ENCODE assay signal across 11 mouse cellular contexts in genomic region chr7:24572455-24572854, GRCm38 (mm10). TPM values are rescaled to one million over a fixed set of nuclear protein-coding genes. Genes with fewer than 3 reads are reported as not detected.
DNase-seq lines count a peak whose midpoint lies in the region; TF ChIP-seq lines count a peak whose summit lies in the region.
"Had no signal": no experiment of that assay in that cellular context is flagged by ENCODE, and none has a peak within 500 bp of the region (broad histone marks: within the 10 kb centered on the region; RNA-seq: fewer than 3 reads in every experiment).

No protein-coding gene starts in this region.

- no peak for TF ChIP-seq POLR2A in kidney, adult 2 months (IDR thresholded peaks at IDR 0.05; ENCODE audit: low read depth, low read length)
- no peak for TF ChIP-seq POLR2A in spleen, adult 2 months (IDR thresholded peaks at IDR 0.05; ENCODE audit: low read depth, low read length)

- no peak overlapping the region for H3K27ac ChIP-seq in kidney, adult 2 months (ENCODE audit: insufficient read depth, low read depth, low read length)
- H3K27ac ChIP-seq in spleen, adult 2 months (ENCODE audit: insufficient read depth, low read length): no peak overlapping the region
- H3K27ac ChIP-seq: limb, embryonic 12.5 days had no signal

- H3K36me3 ChIP-seq in kidney, adult 2 months (ENCODE audit: control insufficient read depth, insufficient read depth, low read length): no peaks in the 10 kb centered on the region
- H3K36me3 ChIP-seq in spleen, adult 2 months (ENCODE audit: control insufficient read depth, insufficient read depth, low read length): peaks cover 7% of the 10 kb centered on the region

- no peaks in the 10 kb centered on the region for H3K27me3 ChIP-seq in kidney, adult 2 months (replicated peaks; ENCODE audit: control insufficient read depth, insufficient read depth, low read length)
- no peaks in the 10 kb centered on the region for H3K27me3 ChIP-seq in spleen, adult 2 months (ENCODE audit: control insufficient read depth, insufficient read depth, low read length)
- H3K27me3 ChIP-seq: limb, embryonic 12.5 days had no signal

- peak; percentile 19 for DNase-seq in kidney, adult 2 months
- no peak for DNase-seq in kidney, postnatal 10 days
- no peak for DNase-seq in spleen, adult 2 months (ENCODE audit: low read depth in 1 of 2, low spot score in 2 of 2)
- no peak for DNase-seq in spleen, adult 18-20 months
- peak; percentile 65 for DNase-seq in embryo, embryonic 10.5 days (ENCODE audit: low spot score)
- DNase-seq in cerebellum, postnatal 10 days: no peak
- no peak for DNase-seq in adrenal gland, postnatal 4 days (ENCODE audit: low spot score in 2 of 2)
- no peak for DNase-seq in lung, postnatal 36 days

- no peak overlapping the region for H3K4me3 ChIP-seq in kidney, adult 2 months (ENCODE audit: insufficient read depth, low read depth, low read length)
- no peak overlapping the region for H3K4me3 ChIP-seq in spleen, adult 2 months (ENCODE audit: extremely low read depth, insufficient read depth, insufficient read length)
- H3K4me3 ChIP-seq: limb, embryonic 12.5 days had no signal

- peak; percentile 40 for TF ChIP-seq CTCF in kidney, adult 2 months (conservative IDR thresholded peaks at IDR 0.05; ENCODE audit: insufficient read depth, insufficient read length, low read depth, low read length)
- TF ChIP-seq CTCF in spleen, adult 2 months (IDR thresholded peaks at IDR 0.05; ENCODE audit: extremely low read depth, insufficient read depth, insufficient read length, insufficient replicate concordance): peak; percentile 16; the same call in 1 of the 2 replicates

- peaks cover 10% of the 10 kb centered on the region; the same call in 1 of the 2 replicates for H3K4me1 ChIP-seq in kidney, adult 2 months (ENCODE audit: control insufficient read depth, insufficient read depth, low read length)
- H3K4me1 ChIP-seq in spleen, adult 2 months (ENCODE audit: control insufficient read depth, insufficient read depth, insufficient read length): peaks cover 4% of the 10 kb centered on the region; the same call in 1 of the 2 replicates
- H3K4me1 ChIP-seq: limb, embryonic 12.5 days had no signal

- WGBS in kidney, adult 2 months: 61% methylated on average over 5 of the region's 5 CpGs
- 79% methylated on average over 5 of the region's 5 CpGs for WGBS in spleen, adult 2 months

RNA-seq across cellular contexts. Expression of gene Ethe1, which starts 14.9 kb away (rescaled TPM):
- 172 and 173 TPM in 2 replicates for polyA plus RNA-seq in kidney, adult 2 months (2012; rRNA removed)
- 23.2 and 27.3 TPM in 2 replicates for polyA plus RNA-seq in spleen, adult 2 months (2012; rRNA removed)
- total RNA-seq in adrenal gland, postnatal 4 days (2021): 10 to 100 TPM; 17.7 to 20.4 TPM

RNA-seq across cellular contexts. Expression of gene Zfp575, which starts 15.0 kb away (rescaled TPM):
- polyA plus RNA-seq in kidney, adult 2 months (2012; rRNA removed): 0.11 and 0.15 TPM in 2 replicates
- polyA plus RNA-seq in spleen, adult 2 months (2012; rRNA removed): 0.29 and 0.61 TPM in 2 replicates
- 1 to 10 TPM; 1.8 to 2.0 TPM for total RNA-seq in adrenal gland, postnatal 4 days (2021)

RNA-seq across cellular contexts. Expression of gene Xrcc1, which starts 26.4 kb away (rescaled TPM):
- 29.0 and 31.2 TPM in 2 replicates for polyA plus RNA-seq in kidney, adult 2 months (2012; rRNA removed)
- 52.3 and 56.2 TPM in 2 replicates for polyA plus RNA-seq in spleen, adult 2 months (2012; rRNA removed)
- total RNA-seq in adrenal gland, postnatal 4 days (2021): 10 to 100 TPM; 56.8 to 64.4 TPM

RNA-seq across cellular contexts. Expression of gene Pinlyp, which starts 26.5 kb away (rescaled TPM):
- polyA plus RNA-seq in kidney, adult 2 months (2012; rRNA removed): not detected in 2 replicates
- 0.23 and 0.36 TPM in 2 replicates for polyA plus RNA-seq in spleen, adult 2 months (2012; rRNA removed)
- not detected for total RNA-seq in adrenal gland, postnatal 4 days (2021)
- polyA plus RNA-seq: forebrain, embryonic 11.5 days; intestine, embryonic 14.5 days; limb, embryonic 12.5 days had no signal

RNA-seq across cellular contexts. Expression of gene Phldb3, which starts 38.1 kb away (rescaled TPM):
- 2.8 and 3.1 TPM in 2 replicates for polyA plus RNA-seq in kidney, adult 2 months (2012; rRNA removed)
- polyA plus RNA-seq in spleen, adult 2 months (2012; rRNA removed): 5.2 and 7.6 TPM in 2 replicates
- total RNA-seq in adrenal gland, postnatal 4 days (2021): 1 to 10 TPM; 6.5 to 6.9 TPM
- polyA plus RNA-seq: forebrain, embryonic 11.5 days had no signal

Comparison
In these comparisons a context has a peak if more than half of its experiments do, and no peak if none do; other contexts are left out.
1. DNase-seq: peak in kidney, adult 2 months (single experiment) and embryo, embryonic 10.5 days (single experiment); none in kidney, postnatal 10 days (single experiment), spleen, adult 2 months (0 of 2), spleen, adult 18-20 months (0 of 2), cerebellum, postnatal 10 days (0 of 2), adrenal gland, postnatal 4 days (0 of 2) and lung, postnatal 36 days (single experiment).